Mouse (Mus musculus): Measurements from ENCODE around the gene AI413582. TPM values are rescaled to one million over a fixed set of nuclear protein-coding genes. Genes with fewer than 3 reads are reported as not detected.
A peak's percentile ranks its signal among the peaks of the same experiment; 100 is the strongest.

AI413582 gene
- polyA plus RNA-seq, 1 experiment from 2014 or later = 21.8 TPM

DNA sequence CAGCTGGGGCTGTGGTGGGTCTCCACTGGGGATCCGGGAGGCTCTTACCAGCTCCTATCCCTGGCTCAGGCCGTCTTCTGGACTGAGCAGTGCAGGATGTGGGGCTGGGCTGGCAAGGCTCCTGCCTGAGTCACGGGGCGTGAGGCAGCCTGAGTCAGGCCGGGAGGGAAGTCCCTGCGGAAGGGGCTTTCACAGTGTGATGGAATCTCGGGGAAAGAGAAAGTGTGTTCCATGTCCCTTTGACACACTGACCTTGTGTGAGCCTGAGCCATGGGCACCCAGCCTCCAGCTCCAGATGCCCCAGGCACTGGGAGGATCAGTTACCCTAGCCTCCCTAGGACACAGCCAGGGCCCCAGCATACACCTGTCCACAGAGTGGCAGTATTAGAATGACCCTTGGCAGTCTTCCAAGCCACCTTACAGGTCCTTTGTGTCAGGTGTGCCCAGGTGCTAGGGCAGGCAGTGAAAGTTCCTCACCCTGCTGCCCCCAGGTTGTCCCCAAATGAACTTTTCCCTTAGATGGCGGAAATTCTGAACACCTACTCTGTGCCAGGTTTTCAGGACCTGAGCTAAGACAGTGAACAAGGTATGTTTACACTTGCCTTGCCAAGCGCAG is 18.2 kb downstream of the AI413582 start:
- DNase-seq (no peak), ATAC-seq (ENCODE audit: insufficient read depth) (no peak)
- Histone ChIP-seq H3K4me2 (no peak overlapping the region), H3K4me3 (ENCODE audit: low read depth, low read length) (no peak overlapping the region), H3K9me3 (ENCODE audit: low read depth, low read length) (no peaks in the 10 kb centered on the region), H3K36me3 (ENCODE audit: insufficient read depth) (no peaks in the 10 kb centered on the region), H3K4me1 (ENCODE audit: insufficient read depth) (no peaks in the 10 kb centered on the region), H3K27ac (ENCODE audit: low read depth) (no peak overlapping the region), H3K9ac (no peak overlapping the region), H3K27me3 (ENCODE audit: insufficient read depth, low read length) (no peaks in the 10 kb centered on the region)
- no peak for TF ChIP-seq CTCF (IDR thresholded peaks at IDR 0.05; ENCODE audit: low read depth)
- 59% methylated on average over 9 of the region's 9 CpGs for WGBS

DNA sequence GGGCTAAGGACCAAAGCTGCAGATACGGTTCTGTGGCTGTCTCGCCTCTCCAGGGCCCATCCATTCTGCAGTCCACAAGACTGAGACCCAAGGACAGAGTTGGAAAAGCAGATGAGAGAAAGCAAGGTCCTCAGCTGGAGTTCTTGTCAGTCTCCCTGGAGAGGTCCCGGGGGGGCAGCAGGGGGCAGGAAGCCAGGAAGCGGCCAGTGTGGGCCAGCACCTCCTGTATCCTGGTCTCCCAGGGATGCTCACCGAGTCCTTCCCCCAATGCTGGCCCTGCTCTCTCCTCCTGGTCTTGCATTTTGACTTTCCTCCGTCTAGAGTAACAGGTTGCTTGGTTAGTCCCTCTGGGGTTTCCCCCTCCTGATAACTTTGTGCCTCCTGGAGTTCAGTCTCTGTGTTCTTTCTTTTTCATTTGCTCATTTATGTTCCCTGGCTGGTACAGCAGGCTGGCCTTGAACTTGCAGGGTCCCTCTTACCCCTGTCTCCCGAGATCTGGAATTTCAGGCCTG is 18.9 kb downstream of the AI413582 start:
- WGBS = 53% methylated on average over 7 of the region's 7 CpGs
- no peaks in the 10 kb centered on the region for H3K36me3 ChIP-seq (ENCODE audit: insufficient read depth)
- no peaks in the 10 kb centered on the region for H3K4me1 ChIP-seq (ENCODE audit: insufficient read depth)
- H3K4me3 ChIP-seq (ENCODE audit: low read depth, low read length) = no peak overlapping the region
- H3K27me3 ChIP-seq (ENCODE audit: insufficient read depth, low read length) = no peaks in the 10 kb centered on the region
- no peak overlapping the region for H3K4me2 ChIP-seq
- ATAC-seq (ENCODE audit: insufficient read depth) (no peak), DNase-seq (no peak)
- no peak overlapping the region for H3K9ac ChIP-seq
- no peak overlapping the region for H3K27ac ChIP-seq (ENCODE audit: low read depth)
- TF ChIP-seq CTCF (IDR thresholded peaks at IDR 0.05; ENCODE audit: low read depth) = no peak
- no peaks in the 10 kb centered on the region for H3K9me3 ChIP-seq (ENCODE audit: low read depth, low read length)

DNA sequence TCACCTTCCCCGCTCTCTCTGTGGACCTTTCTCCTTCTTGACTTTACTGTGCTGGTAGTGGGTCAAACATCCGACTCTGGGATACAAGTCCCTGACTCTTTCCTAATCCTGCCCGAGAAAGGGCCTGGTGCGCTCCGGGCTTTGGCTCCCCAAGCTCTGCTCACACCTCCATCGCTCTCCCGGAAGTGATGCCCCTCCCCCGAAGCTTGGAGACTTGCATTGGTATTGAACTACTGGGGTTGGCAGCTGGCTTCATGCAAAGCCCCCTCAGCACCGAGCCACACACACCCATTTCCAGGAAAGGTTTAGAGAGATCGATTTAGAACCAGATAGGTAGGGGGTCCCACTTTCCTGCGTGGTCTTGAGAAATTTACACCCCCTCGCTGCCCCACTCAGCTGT is 19.6 kb downstream of the AI413582 start:
- 38% methylated on average over 12 of the region's 12 CpGs for WGBS
- H3K27me3 ChIP-seq (ENCODE audit: insufficient read depth, low read length) = no peaks in the 10 kb centered on the region
- DNase-seq = no peak
- H3K4me1 ChIP-seq (ENCODE audit: insufficient read depth) = no peaks in the 10 kb centered on the region
- ATAC-seq (ENCODE audit: insufficient read depth) = no peak
- H3K4me2 ChIP-seq = no peak overlapping the region
- no peak for TF ChIP-seq CTCF (IDR thresholded peaks at IDR 0.05; ENCODE audit: low read depth)
- no peak overlapping the region for H3K9ac ChIP-seq
- no peak overlapping the region for H3K27ac ChIP-seq (ENCODE audit: low read depth)
- no peaks in the 10 kb centered on the region for H3K9me3 ChIP-seq (ENCODE audit: low read depth, low read length)
- no peaks in the 10 kb centered on the region for H3K36me3 ChIP-seq (ENCODE audit: insufficient read depth)
- no peak overlapping the region for H3K4me3 ChIP-seq (ENCODE audit: low read depth, low read length)

DNA sequence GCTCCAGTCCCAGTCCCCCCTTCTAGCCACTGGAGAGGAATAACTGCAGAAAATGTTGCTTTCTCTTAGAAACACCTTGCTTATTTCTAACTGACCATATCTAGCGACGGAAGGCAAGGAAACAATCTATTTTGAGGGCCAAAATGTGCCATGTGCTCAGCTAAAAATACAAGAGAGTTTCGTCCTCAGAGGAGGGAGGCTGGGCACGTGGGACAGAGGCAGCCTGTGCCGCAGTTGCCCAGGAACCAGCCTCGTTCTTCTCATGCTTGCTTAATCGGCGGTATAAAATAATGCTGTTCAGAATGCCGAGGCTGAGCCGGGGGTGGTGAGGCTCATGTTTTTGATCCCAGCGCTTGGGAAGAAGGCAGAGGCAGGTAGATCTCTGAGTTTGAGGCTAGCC is 21.0 kb downstream of the AI413582 start:
- H3K27me3 ChIP-seq (ENCODE audit: insufficient read depth, low read length) = no peaks in the 10 kb centered on the region
- no peak overlapping the region for H3K9ac ChIP-seq
- H3K27ac ChIP-seq (ENCODE audit: low read depth) = no peak overlapping the region
- no peak for TF ChIP-seq CTCF (IDR thresholded peaks at IDR 0.05; ENCODE audit: low read depth)
- WGBS = 81% methylated on average over 11 of the region's 11 CpGs
- no peaks in the 10 kb centered on the region for H3K36me3 ChIP-seq (ENCODE audit: insufficient read depth)
- no peaks in the 10 kb centered on the region for H3K9me3 ChIP-seq (ENCODE audit: low read depth, low read length)
- DNase-seq (no peak), ATAC-seq (ENCODE audit: insufficient read depth) (no peak)
- no peak overlapping the region for H3K4me2 ChIP-seq
- H3K4me3 ChIP-seq (ENCODE audit: low read depth, low read length) = no peak overlapping the region
- no peaks in the 10 kb centered on the region for H3K4me1 ChIP-seq (ENCODE audit: insufficient read depth)

DNA sequence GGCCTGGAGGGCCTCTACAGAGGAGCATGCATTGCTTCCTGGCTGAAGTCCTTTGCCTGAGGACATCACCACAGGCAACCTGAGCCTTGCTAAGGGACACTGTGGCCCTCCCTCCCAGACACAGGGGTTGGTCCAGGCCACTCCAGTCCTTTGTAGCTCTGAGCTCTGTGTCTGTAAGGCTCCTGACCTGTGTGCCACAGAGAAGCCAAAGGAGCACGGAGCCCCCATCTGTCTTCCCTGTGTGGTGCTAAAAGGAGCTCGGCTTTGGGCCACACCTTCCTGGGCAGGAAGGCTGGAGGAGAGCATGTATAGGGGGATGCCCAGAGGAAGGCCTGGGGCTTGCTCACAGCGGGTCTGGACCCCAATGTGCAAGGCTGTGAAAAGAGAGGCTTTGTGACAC is 23.6 kb downstream of the AI413582 start:
- 81% methylated on average over 3 of the region's 3 CpGs for WGBS
- TF ChIP-seq CTCF (IDR thresholded peaks at IDR 0.05; ENCODE audit: low read depth) = no peak
- Histone ChIP-seq H3K4me1 (ENCODE audit: insufficient read depth) (no peaks in the 10 kb centered on the region), H3K4me2 (no peak overlapping the region), H3K27me3 (ENCODE audit: insufficient read depth, low read length) (no peaks in the 10 kb centered on the region), H3K36me3 (ENCODE audit: insufficient read depth) (no peaks in the 10 kb centered on the region), H3K4me3 (ENCODE audit: low read depth, low read length) (no peak overlapping the region), H3K9me3 (ENCODE audit: low read depth, low read length) (no peaks in the 10 kb centered on the region), H3K27ac (ENCODE audit: low read depth) (no peak overlapping the region), H3K9ac (no peak overlapping the region)
- DNase-seq = no peak
- no peak for ATAC-seq (ENCODE audit: insufficient read depth)

DNA sequence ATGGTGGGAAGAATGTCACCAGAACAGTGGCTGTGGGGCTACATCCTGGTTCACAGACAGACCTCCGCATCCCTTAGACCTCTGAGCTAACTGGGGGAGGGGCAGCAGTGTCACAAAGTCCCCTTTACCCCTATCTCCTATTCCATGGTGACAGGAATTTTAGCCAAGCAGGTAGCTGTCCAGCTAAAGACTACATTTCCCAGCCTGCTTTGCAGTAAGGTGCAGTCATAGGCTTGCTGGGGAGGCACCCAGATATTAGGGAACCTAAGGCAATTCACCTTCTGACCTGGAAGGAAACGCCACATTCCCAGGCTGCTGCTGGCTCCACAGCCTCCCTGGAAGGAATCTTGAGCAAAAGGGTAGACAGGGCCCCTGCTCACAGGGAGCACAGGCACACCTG is 24.3 kb downstream of the AI413582 start:
- H3K27me3 ChIP-seq (ENCODE audit: insufficient read depth, low read length) = no peaks in the 10 kb centered on the region
- H3K9ac ChIP-seq = no peak overlapping the region
- no peaks in the 10 kb centered on the region for H3K4me1 ChIP-seq (ENCODE audit: insufficient read depth)
- 60% methylated on average over 2 of the region's 2 CpGs for WGBS
- no peak for TF ChIP-seq CTCF (IDR thresholded peaks at IDR 0.05; ENCODE audit: low read depth)
- H3K4me3 ChIP-seq (ENCODE audit: low read depth, low read length) = no peak overlapping the region
- ATAC-seq (ENCODE audit: insufficient read depth) = no peak
- H3K36me3 ChIP-seq (ENCODE audit: insufficient read depth) = no peaks in the 10 kb centered on the region
- no peak overlapping the region for H3K27ac ChIP-seq (ENCODE audit: low read depth)
- no peaks in the 10 kb centered on the region for H3K9me3 ChIP-seq (ENCODE audit: low read depth, low read length)
- DNase-seq = no peak
- no peak overlapping the region for H3K4me2 ChIP-seq

DNA sequence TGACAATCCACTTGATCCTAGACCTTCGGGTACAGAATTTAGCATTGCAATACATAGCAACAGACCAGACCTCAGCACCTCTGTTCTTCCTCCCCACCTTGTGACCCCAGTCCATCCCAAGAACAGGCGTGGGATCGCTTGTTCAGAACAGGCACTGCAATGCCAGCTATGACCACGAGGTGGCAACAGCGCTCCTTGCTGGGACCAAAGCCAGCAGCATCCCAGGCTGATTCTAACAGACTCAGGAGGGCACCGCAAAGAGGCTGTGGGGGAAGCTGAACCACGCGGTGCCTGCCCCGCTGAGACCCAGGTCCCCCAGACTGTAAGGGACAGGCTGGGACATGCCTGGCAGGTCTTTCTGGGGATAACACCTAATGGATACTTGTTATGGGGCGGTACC is 30.8 kb downstream of the AI413582 start:
- Histone ChIP-seq H3K36me3 (ENCODE audit: insufficient read depth) (no peaks in the 10 kb centered on the region), H3K4me2 (no peak overlapping the region)

More for the DNA sequence above, 30.8 kb downstream of the AI413582 start:
- Histone ChIP-seq H3K9ac (no peak overlapping the region), H3K4me3 (ENCODE audit: low read depth, low read length) (no peak overlapping the region), H3K4me1 (ENCODE audit: insufficient read depth) (no peaks in the 10 kb centered on the region), H3K27ac (ENCODE audit: low read depth) (no peak overlapping the region), H3K9me3 (ENCODE audit: low read depth, low read length) (no peaks in the 10 kb centered on the region), H3K27me3 (ENCODE audit: insufficient read depth, low read length) (no peaks in the 10 kb centered on the region)
- peak; percentile 100 for TF ChIP-seq CTCF (IDR thresholded peaks at IDR 0.05; ENCODE audit: low read depth)
- DNase-seq (peak; percentile 96), ATAC-seq (ENCODE audit: insufficient read depth) (peak; percentile 70; the same call in 1 of the 2 replicates)
- 6% methylated on average over 10 of the region's 10 CpGs for WGBS

All from lung, embryonic 14.5 days (tissue).